Mouse (Mus musculus): ENCODE data around the gene Milr1. TPM values are rescaled to one million over a fixed set of nuclear protein-coding genes. Genes with fewer than 3 reads are reported as not detected.
A peak's percentile ranks its signal among the peaks of the same experiment; 100 is the strongest.
"Not testable (repeated sequence)": the region's sequence is repeated elsewhere in the genome, so short reads cannot be mapped to it uniquely, and the experiment has no call there.

Milr1 gene
- polyA plus RNA-seq, 1 experiment, result 0.40 TPM

GRCm38 (mm10) chr11:106789649-106790048 lies 38.6 kb downstream of the Milr1 start:
- Histone ChIP-seq H3K4me1 (ENCODE audit: control insufficient read depth, insufficient read depth, low read length) (no peaks in the 10 kb centered on the region), H3K36me3 (ENCODE audit: control insufficient read depth, insufficient read depth, low read length, poor library complexity, severe bottlenecking) (peaks cover 34% of the 10 kb centered on the region), H3K9me3 (replicated peaks; ENCODE audit: control insufficient read depth, insufficient read depth, low read length, poor library complexity, severe bottlenecking) (no peaks in the 10 kb centered on the region), H3K27me3 (ENCODE audit: control insufficient read depth, insufficient read depth, low read length, poor library complexity, severe bottlenecking) (no peaks in the 10 kb centered on the region), H3K4me3 (ENCODE audit: low read depth, low read length) (peak overlapping the region; percentile 78), H3K27ac (ENCODE audit: insufficient read depth, low read length) (peak overlapping the region; percentile 52), H3K9ac (ENCODE audit: low read depth, poor library complexity, severe bottlenecking) (peak overlapping the region; percentile 99)
- no peak for TF ChIP-seq CTCF (IDR thresholded peaks at IDR 0.05; ENCODE audit: low read depth, low read length)
- TF ChIP-seq EP300 (IDR thresholded peaks at IDR 0.05; ENCODE audit: insufficient read depth, low read depth, low read length), result no peak
- TF ChIP-seq POLR2A (IDR thresholded peaks at IDR 0.05; ENCODE audit: insufficient read depth, low read length), result no peak

DNA sequence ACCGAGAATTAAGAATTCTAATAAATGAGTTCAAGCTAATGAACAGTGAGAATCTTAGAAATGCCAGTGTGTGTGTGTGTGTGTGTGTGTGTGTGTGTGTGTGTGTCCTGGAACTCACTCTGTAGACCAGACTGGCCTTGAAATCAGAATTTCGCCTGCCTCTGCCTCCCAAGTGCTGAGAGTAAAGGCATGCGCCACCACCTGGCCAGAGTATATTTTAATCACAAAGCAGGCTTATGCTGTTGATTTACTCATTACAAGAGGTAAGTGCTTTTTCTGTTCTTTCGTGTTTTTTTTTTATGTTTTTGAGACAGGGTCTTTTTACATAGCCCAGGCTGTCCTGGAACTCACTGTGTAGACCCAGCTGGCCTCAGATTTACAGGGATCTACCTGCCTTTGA lies 42.8 kb downstream of the Milr1 start:
- no peak overlapping the region for H3K4me3 ChIP-seq (ENCODE audit: low read depth, low read length)
- TF ChIP-seq CTCF (IDR thresholded peaks at IDR 0.05; ENCODE audit: low read depth, low read length) (peak; percentile 43), POLR2A (IDR thresholded peaks at IDR 0.05; ENCODE audit: insufficient read depth, low read length) (no peak)
- peaks cover 11% of the 10 kb centered on the region for H3K36me3 ChIP-seq (ENCODE audit: control insufficient read depth, insufficient read depth, low read length, poor library complexity, severe bottlenecking)
- no peak overlapping the region for H3K9ac ChIP-seq (ENCODE audit: low read depth, poor library complexity, severe bottlenecking)
- no peaks in the 10 kb centered on the region for H3K4me1 ChIP-seq (ENCODE audit: control insufficient read depth, insufficient read depth, low read length)
- H3K9me3 ChIP-seq (replicated peaks; ENCODE audit: control insufficient read depth, insufficient read depth, low read length, poor library complexity, severe bottlenecking), result no peaks in the 10 kb centered on the region
- H3K27me3 ChIP-seq (ENCODE audit: control insufficient read depth, insufficient read depth, low read length, poor library complexity, severe bottlenecking), result no peaks in the 10 kb centered on the region
- no peak overlapping the region for H3K27ac ChIP-seq (ENCODE audit: insufficient read depth, low read length)

GRCm38 (mm10) chr11:106795679-106796078 lies 44.7 kb downstream of the Milr1 start:
- no peak overlapping the region for H3K27ac ChIP-seq (ENCODE audit: insufficient read depth, low read length)
- peaks cover 17% of the 10 kb centered on the region for H3K36me3 ChIP-seq (ENCODE audit: control insufficient read depth, insufficient read depth, low read length, poor library complexity, severe bottlenecking)
- H3K4me1 ChIP-seq (ENCODE audit: control insufficient read depth, insufficient read depth, low read length), result no peaks in the 10 kb centered on the region
- TF ChIP-seq EP300 (IDR thresholded peaks at IDR 0.05; ENCODE audit: insufficient read depth, low read depth, low read length) (no peak), POLR2A (IDR thresholded peaks at IDR 0.05; ENCODE audit: insufficient read depth, low read length) (no peak), CTCF (IDR thresholded peaks at IDR 0.05; ENCODE audit: low read depth, low read length) (no peak)
- no peaks in the 10 kb centered on the region for H3K27me3 ChIP-seq (ENCODE audit: control insufficient read depth, insufficient read depth, low read length, poor library complexity, severe bottlenecking)
- H3K9ac ChIP-seq (ENCODE audit: low read depth, poor library complexity, severe bottlenecking), result no peak overlapping the region
- H3K4me3 ChIP-seq (ENCODE audit: low read depth, low read length), result no peak overlapping the region
- no peaks in the 10 kb centered on the region for H3K9me3 ChIP-seq (replicated peaks; ENCODE audit: control insufficient read depth, insufficient read depth, low read length, poor library complexity, severe bottlenecking)

DNA sequence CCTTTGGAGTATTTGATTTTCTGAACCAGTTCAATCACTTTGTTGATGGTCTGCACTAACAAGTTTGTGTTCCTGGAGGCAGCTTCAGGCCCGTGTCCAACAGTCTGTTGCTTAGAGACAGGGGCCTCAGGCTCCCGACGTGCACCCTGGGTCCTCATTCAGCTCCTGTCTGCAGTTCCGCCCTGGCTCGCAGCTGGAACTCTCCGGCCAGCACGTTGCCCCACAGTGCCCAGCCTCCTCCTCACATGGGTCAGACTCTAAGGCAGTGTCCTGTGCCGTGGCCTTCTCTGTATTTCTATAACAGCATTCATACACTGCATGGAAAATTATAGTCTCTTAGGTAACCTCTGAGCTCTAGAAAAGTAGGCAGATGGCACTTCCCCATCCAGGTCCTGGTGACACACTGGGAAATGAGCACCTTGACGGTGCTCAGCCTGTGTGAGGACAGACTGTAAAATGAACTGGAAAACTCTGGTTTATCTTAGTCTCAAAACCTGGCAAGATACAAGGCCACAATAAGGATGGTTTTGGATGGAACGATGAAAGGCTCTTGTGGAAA lies 51.1 kb downstream of the Milr1 start:
- no peak overlapping the region for H3K4me3 ChIP-seq (ENCODE audit: low read depth, low read length)
- H3K9me3 ChIP-seq (replicated peaks; ENCODE audit: control insufficient read depth, insufficient read depth, low read length, poor library complexity, severe bottlenecking), result no peaks in the 10 kb centered on the region
- TF ChIP-seq CTCF (IDR thresholded peaks at IDR 0.05; ENCODE audit: low read depth, low read length), result no peak
- no peak for TF ChIP-seq EP300 (IDR thresholded peaks at IDR 0.05; ENCODE audit: insufficient read depth, low read depth, low read length)
- no peak for TF ChIP-seq POLR2A (IDR thresholded peaks at IDR 0.05; ENCODE audit: insufficient read depth, low read length)
- H3K36me3 ChIP-seq (ENCODE audit: control insufficient read depth, insufficient read depth, low read length, poor library complexity, severe bottlenecking), result peaks cover 14% of the 10 kb centered on the region
- no peaks in the 10 kb centered on the region for H3K27me3 ChIP-seq (ENCODE audit: control insufficient read depth, insufficient read depth, low read length, poor library complexity, severe bottlenecking)
- H3K27ac ChIP-seq (ENCODE audit: insufficient read depth, low read length), result no peak overlapping the region
- no peaks in the 10 kb centered on the region for H3K4me1 ChIP-seq (ENCODE audit: control insufficient read depth, insufficient read depth, low read length)
- no peak overlapping the region for H3K9ac ChIP-seq (ENCODE audit: low read depth, poor library complexity, severe bottlenecking)

- H3K27me3 ChIP-seq (ENCODE audit: control insufficient read depth, insufficient read depth, low read length, poor library complexity, severe bottlenecking); H3K4me1 ChIP-seq (ENCODE audit: control insufficient read depth, insufficient read depth, low read length); H3K9me3 ChIP-seq (replicated peaks; ENCODE audit: control insufficient read depth, insufficient read depth, low read length, poor library complexity, severe bottlenecking); H3K4me3 ChIP-seq (ENCODE audit: low read depth, low read length); H3K9ac ChIP-seq (ENCODE audit: low read depth, poor library complexity, severe bottlenecking); H3K36me3 ChIP-seq (ENCODE audit: control insufficient read depth, insufficient read depth, low read length, poor library complexity, severe bottlenecking); H3K27ac ChIP-seq (ENCODE audit: insufficient read depth, low read length): not testable (repeated sequence)
Measured at GRCm38 (mm10) chr11:106807442-106807841, 56.4 kb downstream of the Milr1 start.

- TF ChIP-seq EP300 (IDR thresholded peaks at IDR 0.05; ENCODE audit: insufficient read depth, low read depth, low read length) (no peak), CTCF (IDR thresholded peaks at IDR 0.05; ENCODE audit: low read depth, low read length) (no peak), POLR2A (IDR thresholded peaks at IDR 0.05; ENCODE audit: insufficient read depth, low read length) (no peak)
- Histone ChIP-seq H3K27me3 (ENCODE audit: control insufficient read depth, insufficient read depth, low read length, poor library complexity, severe bottlenecking) (no peaks in the 10 kb centered on the region), H3K4me3 (ENCODE audit: low read depth, low read length) (no peak overlapping the region), H3K27ac (ENCODE audit: insufficient read depth, low read length) (no peak overlapping the region), H3K9ac (ENCODE audit: low read depth, poor library complexity, severe bottlenecking) (no peak overlapping the region), H3K36me3 (ENCODE audit: control insufficient read depth, insufficient read depth, low read length, poor library complexity, severe bottlenecking) (peaks cover 35% of the 10 kb centered on the region), H3K4me1 (ENCODE audit: control insufficient read depth, insufficient read depth, low read length) (no peaks in the 10 kb centered on the region), H3K9me3 (replicated peaks; ENCODE audit: control insufficient read depth, insufficient read depth, low read length, poor library complexity, severe bottlenecking) (no peaks in the 10 kb centered on the region)
Measured at GRCm38 (mm10) chr11:106812410-106813136, 61.5 kb downstream of the Milr1 start.
